Mouse (Mus musculus): Measurements from ENCODE around the gene Fmo6. TPM values are rescaled to one million over a fixed set of nuclear protein-coding genes. Genes with fewer than 3 reads are reported as not detected.

Fmo6 gene
- not detected for total RNA-seq (2022)

- no peak for DNase-seq (ENCODE audit: low spot score in 2 of 2)
Observed at GRCm38 (mm10) chr1:162937415-162937814, at the start of gene Fmo6. Gene Fmo6 (minus strand): TSS chr1:162937515.

DNA sequence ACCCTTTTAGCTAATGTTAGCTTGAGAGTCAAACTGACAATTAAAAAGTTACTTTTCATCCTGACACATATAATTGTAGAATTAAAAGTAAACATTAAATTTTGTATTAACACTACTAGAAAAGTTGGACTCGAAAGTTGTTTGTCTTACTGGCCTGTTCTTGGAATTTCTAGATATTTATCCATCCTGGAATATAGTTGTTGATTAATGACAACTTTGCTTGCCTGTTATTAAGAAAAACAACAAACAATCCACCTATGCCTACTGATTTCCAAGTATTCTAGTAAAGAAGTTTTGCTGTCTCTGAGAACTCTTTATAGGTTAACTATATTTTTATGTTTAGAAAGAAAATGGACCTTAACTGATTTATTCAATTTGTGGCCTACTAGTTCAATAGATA is 49.5 kb upstream of the Fmo6 start:
- no peak for DNase-seq (ENCODE audit: low spot score in 2 of 2)

GRCm38 (mm10) chr1:162986121-162986748 is 48.9 kb upstream of the Fmo6 start:
- DNase-seq (ENCODE audit: low spot score in 2 of 2), result no peak

DNA sequence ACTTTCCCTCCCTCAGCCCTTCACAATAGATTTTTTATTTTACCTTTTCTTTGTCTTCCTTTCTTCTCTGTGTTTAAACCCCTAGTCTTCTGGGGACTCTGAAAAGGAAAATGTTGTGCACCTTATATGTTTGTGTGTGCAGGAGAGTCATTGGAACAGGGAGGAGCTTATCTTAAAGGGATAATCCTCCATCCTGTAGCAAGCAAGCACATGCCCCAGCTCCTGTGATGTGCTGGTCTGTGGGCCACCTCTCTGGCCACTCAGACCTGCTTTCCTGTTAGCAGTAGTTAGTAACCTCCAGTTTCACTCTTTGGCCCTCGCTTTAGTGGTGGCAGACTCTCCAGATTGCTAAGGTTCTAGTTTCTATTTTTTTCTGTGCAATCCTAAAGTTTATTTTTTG is 47.1 kb upstream of the Fmo6 start, which contains the start of gene Fmo3:
Gene Fmo3, minus strand, starts transcription at position 101 of the 400 bp plus-strand sequence.
- DNase-seq (ENCODE audit: low spot score in 2 of 2), result no peak

- no peak for DNase-seq (ENCODE audit: low spot score in 2 of 2)
Observed at GRCm38 (mm10) chr1:162963556-162963955, 26.2 kb upstream of the Fmo6 start.

- DNase-seq (ENCODE audit: low spot score in 2 of 2), result no peak
Observed at GRCm38 (mm10) chr1:162957422-162957821, 20.1 kb upstream of the Fmo6 start.

DNA sequence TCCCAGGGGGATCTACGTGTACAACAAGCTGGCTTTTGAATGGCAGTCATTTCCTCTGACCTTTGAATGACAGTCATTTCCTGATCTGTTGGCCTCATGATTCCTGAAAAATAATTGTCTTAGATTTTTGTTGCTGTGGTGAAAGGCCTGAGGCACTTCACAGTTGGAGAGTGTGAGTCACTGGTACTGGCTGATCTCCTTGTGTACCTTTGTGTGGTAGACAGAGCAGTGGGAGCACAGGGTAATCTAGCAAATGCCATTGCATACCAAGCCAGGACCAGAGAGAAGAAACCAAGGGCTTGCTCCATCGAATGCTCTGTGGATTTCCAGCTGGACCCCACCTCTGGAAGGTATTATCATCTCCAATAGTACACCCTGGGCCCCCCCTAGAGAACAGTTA is 15.8 kb upstream of the Fmo6 start:
- no peak for DNase-seq (ENCODE audit: low spot score in 2 of 2)

DNA sequence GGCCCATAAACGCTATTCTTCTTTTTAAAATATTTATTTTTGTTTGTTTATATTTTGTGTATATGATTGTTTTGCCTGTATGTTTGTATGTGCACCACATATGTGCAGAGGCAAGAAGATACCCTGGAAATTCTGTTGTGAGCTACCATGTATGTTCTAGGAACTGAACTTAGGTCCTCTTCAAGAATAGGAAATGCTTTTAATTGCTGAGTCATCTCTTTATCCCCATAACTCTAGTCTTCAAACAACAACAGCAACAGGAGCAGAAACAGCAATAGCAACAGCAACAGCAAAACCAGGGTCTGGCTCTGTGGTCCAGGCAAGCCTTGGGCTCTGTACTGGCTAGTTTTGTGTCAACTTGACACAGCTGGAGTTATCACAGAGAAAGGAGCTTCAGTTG is 12.4 kb upstream of the Fmo6 start:
- no peak for DNase-seq (ENCODE audit: low spot score in 2 of 2)

- DNase-seq (ENCODE audit: low spot score in 2 of 2), result no peak
Observed at GRCm38 (mm10) chr1:162947934-162948333, 10.6 kb upstream of the Fmo6 start.

GRCm38 (mm10) chr1:162946837-162947558 is 9.7 kb upstream of the Fmo6 start:
- no peak for DNase-seq (ENCODE audit: low spot score in 2 of 2)

GRCm38 (mm10) chr1:162943700-162944099 is 6.4 kb upstream of the Fmo6 start:
- DNase-seq (ENCODE audit: low spot score in 2 of 2), result no peak

DNA sequence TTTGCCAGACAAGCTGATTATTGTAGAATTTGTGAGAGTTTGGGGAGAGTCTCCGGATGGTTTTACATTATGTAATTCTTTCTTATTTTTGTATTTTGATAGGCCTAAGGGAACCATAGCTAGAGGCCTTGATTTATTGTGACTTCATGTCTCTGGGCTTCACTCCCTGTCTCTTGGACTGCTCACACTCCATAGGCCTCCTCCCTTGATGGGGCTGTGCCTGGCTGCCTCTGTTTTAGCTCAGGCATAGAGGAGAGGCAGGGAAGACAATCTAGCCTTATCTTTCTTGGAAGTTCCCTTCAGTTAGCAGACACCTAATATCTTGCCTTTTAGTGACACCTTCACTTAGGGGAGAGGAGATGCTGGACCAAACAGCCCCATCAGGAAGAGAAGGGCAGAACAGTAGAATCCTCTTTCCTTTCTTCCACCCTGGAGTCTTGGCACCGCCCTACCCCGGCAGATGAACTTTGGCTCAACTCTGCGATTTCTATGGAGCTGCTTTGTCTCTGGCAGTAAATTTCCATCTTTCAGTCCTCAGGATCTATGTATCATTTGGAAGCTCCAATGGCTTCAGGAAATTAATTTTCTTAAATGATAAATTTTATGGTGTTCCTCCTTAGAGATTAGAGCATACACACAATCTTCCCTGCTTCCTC is 1.5 kb upstream of the Fmo6 start:
- DNase-seq (ENCODE audit: low spot score in 2 of 2), result no peak

DNA sequence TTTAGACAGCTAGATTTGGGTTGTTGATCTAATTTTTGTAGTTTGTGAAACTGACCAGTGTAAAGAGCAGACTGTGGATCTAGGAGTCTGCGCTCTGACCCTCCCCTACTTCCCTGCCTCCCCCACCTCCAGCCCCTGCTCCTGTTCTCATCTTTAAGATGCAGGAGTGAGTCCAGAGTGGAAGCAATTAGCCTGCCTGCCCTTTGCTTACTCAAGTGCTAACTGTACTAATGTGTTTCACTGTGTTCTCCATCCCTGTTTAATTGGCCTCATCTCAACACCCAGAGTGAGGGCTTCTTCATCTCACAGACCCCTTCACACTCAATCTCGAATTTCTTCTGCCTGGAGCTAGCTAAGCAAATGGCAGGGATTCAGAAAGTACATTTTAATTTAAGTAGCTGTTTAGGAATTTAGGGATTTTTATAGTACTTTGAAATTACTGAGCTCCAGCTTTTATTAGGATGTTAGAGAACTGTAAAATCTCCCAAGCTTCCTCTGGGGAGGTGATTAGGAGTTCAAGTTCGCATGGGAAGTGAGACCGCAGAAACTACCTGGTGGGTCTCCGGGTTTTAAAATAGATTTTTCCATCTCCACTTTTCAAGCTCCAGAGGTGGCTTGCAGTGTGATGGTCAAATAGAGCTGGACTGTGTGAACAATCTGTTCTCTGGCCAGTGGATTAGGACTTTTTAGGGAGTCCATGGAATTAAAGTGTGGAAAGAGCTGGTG is 818 bp upstream of the Fmo6 start:
- DNase-seq (ENCODE audit: low spot score in 2 of 2), result no peak

- DNase-seq (ENCODE audit: low spot score in 2 of 2), result no peak
Observed at GRCm38 (mm10) chr1:162934374-162935012, 2.8 kb downstream of the Fmo6 start.

DNA sequence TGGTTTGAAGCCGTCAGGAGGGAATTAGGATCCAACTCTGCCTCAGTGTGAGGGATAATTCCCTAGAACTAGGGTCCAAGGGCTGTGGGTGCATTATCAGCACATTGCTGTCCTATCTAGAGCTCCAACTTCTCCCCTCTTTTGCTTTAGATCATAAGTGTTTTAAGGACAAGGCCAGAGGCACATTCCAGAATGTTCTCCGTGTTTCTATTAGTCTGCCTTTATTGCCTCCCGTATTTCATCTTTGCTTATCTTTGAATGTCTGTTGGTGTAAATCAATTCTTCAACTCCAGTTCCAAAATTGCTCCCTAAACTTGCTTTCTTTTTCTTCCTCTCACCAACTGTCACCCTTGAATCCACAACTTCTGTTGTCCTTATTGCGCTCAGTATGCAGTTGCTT is 4.9 kb downstream of the Fmo6 start:
- DNase-seq (ENCODE audit: low spot score in 2 of 2), result no peak

DNA sequence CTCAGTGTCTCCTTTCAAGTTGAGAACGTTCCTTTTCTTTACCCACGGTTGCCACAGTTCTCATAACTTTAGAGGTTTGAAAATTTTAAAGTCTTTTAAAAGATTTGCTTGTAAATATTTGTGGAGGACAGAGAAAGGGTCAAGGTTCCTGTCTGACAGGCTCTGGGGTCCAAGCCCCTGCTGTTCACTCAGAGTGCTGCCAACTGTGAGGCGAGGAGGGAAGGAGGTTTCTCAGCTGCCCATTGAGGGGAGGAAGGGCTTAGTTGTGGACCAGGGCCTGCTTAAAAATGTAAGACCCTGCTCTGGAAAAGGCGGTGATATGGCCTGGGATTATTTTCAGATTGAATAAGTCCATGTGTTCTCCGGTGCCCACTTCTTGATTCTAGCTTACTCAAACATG is 5.4 kb downstream of the Fmo6 start:
- DNase-seq (ENCODE audit: low spot score in 2 of 2), result no peak

DNA sequence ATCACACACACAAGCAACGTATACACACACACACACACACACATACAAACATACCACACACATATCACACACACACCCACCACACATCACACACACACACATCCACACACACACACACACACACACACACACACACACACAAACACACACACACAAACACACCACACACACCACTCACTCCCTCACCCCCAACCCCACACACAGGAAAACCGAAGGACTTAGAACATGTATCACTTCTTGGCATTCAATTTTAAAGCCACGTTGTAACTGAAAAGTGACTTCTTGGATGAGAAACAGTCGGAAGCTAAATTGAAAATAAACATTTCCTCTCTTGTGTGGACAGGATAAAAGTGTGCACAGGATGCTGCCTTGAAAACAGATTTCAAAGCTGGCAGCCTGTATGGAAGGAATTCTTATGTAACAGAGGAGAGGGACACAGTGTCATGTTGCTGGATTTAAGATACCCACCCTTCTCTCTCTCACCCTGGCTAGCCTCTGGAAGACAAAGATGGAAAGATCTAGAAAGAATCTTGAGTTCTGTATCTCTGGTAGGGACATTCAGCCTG is 5.9 kb downstream of the Fmo6 start:
- DNase-seq (ENCODE audit: low spot score in 2 of 2), result no peak

GRCm38 (mm10) chr1:162930631-162931030 is 6.7 kb downstream of the Fmo6 start:
- no peak for DNase-seq (ENCODE audit: low spot score in 2 of 2)

- no peak for DNase-seq (ENCODE audit: low spot score in 2 of 2)
Observed at GRCm38 (mm10) chr1:162929146-162929545, 8.2 kb downstream of the Fmo6 start.

DNA sequence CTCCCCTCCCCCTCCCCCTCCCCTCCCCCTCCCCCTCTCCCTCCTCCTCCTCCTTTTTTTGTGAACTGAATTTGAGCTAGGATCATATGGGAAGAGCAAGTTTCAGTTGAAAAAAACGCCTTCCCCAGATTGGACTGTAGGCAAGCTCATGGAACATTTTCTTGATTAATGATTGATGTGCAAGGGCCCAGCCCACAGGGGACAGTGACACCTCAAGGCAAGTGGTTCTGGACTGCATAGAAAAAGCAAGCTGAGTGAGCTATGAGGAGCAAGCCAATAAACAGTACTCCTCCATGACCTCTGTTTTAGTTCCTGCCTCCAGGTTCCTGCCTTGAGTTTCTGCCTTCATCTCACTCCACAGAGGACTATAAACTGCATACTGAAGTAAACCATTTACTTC is 12.2 kb downstream of the Fmo6 start:
- DNase-seq (ENCODE audit: low spot score in 2 of 2), result no peak

- DNase-seq (ENCODE audit: low spot score in 2 of 2), result no peak
Observed at GRCm38 (mm10) chr1:162916661-162917060, 20.7 kb downstream of the Fmo6 start.

Measured in layer of hippocampus, adult 8-10 months (tissue).